Mouse (Mus musculus) adipose tissue, adult 10 weeks (tissue): Measurements from ENCODE around the gene Prx. TPM values are rescaled to one million over a fixed set of nuclear protein-coding genes. Genes with fewer than 3 reads are reported as not detected.

Experiments
- polyA plus RNA-seq: library from polyadenylated mRNA; stranded (reverse); fragments of 350-450 nt; fragmentation: Illumina TruSeq; extraction: RNeasy Lipid Tissue Mini Kit (QIAGEN cat#74804); gene quantifications from one replicate; pipeline ENCODE4 v1.2.3, GENCODE M21; 2014; ENCODE audit warnings: low read depth, low replicate concordance

The Prx gene
- 2.0 TPM for polyA plus RNA-seq

DNA sequence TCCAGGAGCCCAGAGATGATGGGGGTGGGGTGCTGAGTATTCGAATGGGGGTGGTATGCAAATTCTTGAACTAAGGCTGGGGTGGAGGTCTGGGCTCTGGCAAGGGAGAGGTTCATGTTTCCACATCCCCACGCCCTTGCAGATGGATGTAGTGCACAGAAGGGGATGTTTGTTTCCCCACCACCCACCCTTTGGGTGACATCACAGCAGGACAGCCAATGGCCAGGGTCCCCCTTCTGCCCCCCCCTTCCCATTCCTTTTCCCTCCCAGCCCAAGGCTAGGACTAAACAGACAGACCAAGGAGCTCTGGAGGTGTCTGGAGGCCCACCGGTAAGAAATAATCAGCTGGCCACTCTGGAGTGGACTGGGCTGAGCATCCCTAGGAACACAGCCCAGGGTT lies at the start of gene Prx:
Gene Prx (plus strand): TSS at position 289 of the 400 bp plus-strand sequence.

DNA sequence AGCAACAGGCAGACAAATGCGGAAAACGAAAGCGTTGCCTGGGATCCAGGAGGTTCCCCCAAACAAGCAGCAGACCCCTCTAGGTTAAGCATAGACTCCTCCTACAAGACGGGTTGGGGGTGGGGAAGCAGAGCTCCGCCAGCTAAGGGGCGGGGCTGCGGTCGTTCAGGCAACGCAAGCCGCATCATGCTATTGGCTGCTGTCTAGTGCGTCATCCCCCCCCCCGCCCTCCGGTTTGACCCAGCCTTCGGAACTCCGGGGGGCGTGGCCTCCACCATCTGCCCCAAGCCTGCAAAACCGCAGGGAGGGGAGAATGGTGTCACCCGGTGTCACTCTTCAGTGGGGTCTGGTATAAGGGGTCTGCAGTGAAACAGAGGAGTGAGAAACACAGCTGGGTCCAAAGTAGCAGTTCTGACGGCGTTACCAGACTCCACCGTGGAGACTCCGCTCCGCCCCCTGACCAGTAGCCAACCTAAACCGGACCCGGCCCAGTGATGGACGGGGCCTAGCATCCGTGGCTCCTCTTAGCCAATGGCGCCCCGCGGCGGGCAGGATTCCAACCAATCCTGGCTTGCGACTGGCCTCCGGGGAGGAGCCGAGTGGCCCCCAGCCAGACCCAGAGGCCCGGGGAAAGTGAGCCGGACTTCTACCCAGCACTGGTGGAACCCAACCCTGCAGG lies 25.8 kb upstream of the Prx start, which contains the start of gene Sertad3:
Gene Sertad3 (plus strand): TSS at position 613 of the 679 bp plus-strand sequence.

DNA sequence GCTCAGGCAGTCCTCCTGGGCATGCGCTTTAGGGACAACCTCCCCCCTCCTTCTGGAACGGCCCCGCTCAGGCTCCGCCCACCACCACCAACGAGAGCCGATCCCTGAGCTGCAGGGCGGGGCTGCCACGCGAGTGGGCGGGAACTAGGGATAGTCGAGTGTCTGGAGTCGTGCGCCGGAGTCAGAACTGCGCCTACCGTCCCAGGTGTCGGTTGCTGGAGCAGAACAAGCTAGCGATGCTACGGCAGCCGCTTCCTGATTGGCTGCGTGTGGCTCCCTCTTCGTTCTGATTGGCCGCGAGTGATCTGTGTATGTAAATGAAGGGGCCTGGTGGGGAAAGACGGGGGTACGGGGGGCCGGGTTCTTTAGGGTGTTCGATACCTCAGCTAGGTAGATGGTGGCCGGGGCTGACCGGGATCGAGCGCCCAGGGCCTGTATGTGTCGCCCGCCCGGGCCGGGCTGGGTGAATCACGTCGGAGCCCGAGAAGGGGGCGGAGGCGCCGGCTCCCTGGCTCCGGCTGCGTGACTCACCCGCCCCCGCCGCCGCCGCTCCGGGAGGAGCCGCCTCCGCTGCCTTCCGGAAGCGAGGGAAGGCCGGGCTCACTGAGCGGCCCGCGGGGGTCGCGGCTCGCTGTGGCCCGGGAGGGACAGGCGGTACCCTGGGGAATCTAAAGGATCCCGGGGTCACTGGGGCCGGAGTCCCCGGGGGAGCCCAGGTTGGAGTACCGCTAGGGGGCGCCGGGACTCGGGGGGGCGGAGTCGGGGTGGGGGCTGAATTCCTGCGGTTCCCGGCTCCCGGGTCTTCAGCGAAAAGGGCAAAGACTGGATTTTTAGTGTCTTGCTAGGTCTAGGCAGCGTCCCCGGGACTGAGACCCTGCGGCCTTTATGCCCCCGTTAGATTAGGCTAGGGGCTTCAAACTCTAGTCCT lies 12.1 kb upstream of the Prx start, which contains the start of gene Sertad1:
Gene Sertad1 (plus strand): TSS at position 141 of the 928 bp plus-strand sequence.

DNA sequence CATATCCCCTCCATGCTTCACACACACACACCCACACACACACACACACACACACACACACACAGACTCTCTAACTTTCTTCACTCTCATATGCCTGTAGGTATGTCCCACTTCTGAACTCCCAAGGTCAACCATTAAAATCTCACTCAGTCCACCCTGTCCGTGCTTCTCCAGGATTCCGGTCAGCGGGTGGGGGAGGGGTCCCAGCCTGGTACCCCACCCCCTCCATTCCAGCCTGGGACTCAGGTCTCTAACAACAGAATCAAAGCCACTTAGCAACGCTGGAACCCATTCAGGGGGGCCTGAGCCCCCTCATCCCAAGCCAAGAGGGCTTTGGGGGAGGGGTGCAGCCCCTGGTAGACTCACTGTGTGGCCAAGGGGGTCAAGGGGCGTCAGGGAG lies 23.8 kb downstream of the Prx start, which contains the start of gene Hipk4:
Gene Hipk4 (plus strand): TSS at position 301 of the 400 bp plus-strand sequence.

DNA sequence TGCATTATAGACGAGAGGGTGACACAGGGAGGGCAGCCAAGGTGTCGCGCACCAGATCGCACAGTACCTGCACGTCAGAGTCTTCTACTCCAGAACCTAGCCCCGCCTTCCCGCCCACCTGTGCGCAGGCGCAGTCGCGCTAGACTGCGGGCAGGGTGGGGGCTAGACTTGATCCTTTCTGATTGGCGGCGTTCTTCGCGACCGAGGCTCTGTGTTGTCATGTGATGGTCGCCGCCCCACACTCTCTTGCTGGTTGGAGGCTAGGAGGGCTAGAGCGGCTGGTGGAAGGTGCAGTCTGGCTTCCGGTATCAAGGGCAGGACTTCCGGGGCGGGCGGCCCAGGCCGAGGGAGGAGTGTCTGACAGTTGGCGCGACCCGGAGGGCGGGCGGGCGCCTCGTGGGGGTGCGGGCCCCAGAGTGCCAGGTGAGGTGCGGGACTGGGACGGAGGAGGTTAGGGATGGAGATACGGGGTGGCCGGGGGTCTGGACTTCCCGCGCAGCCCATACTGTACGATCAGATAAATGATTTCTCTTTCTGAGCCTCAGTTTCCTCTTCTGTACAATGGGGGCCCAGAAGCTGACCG lies 53.9 kb downstream of the Prx start, which contains the start of the genes Pld3 and 2310022A10Rik:
Gene Pld3 (minus strand): TSS at position 288 of the 583 bp plus-strand sequence.
Gene 2310022A10Rik (plus strand): TSS at position 303 of the 583 bp plus-strand sequence.

Other genes with a start within 250 kb of the Prx start
- 11.0 TPM for gene Numbl, start 240.9 kb upstream of the Prx start, polyA plus RNA-seq
- gene Ltbp4, start 161.6 kb upstream of the Prx start, polyA plus RNA-seq = 175 TPM
- 27.0 TPM for gene Shkbp1, start 143.3 kb upstream of the Prx start, polyA plus RNA-seq
- 1.2 TPM for gene Gm20479, start 141.9 kb upstream of the Prx start, polyA plus RNA-seq
- gene Sptbn4, start 51.6 kb upstream of the Prx start, polyA plus RNA-seq = 0.56 TPM
- 56.7 TPM for gene Blvrb, start 51.3 kb upstream of the Prx start, polyA plus RNA-seq
- 7.5 TPM for gene Sertad3, start 25.6 kb upstream of the Prx start, polyA plus RNA-seq
- gene Sertad1, start 12.4 kb upstream of the Prx start, polyA plus RNA-seq = 16.7 TPM
- gene Hipk4, start 23.9 kb downstream of the Prx start, polyA plus RNA-seq = 1.7 TPM
- gene Pld3, start 53.9 kb downstream of the Prx start, polyA plus RNA-seq = 98.1 TPM
- 13.5 TPM for gene 2310022A10Rik, start 53.9 kb downstream of the Prx start, polyA plus RNA-seq
- 123 TPM for gene Akt2, start 92.2 kb downstream of the Prx start, polyA plus RNA-seq
- not detected for gene Ttc9b, start 154.6 kb downstream of the Prx start, polyA plus RNA-seq
- gene Map3k10, start 175.3 kb downstream of the Prx start, polyA plus RNA-seq = 15.8 TPM
- 2.6 TPM for gene Zfp607b, start 190.0 kb downstream of the Prx start, polyA plus RNA-seq
- gene Zfp60, start 232.1 kb downstream of the Prx start, polyA plus RNA-seq = 8.6 TPM